Mouse (Mus musculus): ENCODE data around the gene Tuba3b.

GRCm38 (mm10) chr6:145598794-145599555 is 16.6 kb upstream of the Tuba3b start:
- no peak for TF ChIP-seq POLR2A (IDR thresholded peaks at IDR 0.05; ENCODE audit: extremely low read depth, insufficient read depth, low read length)
- TF ChIP-seq CTCF (IDR thresholded peaks at IDR 0.05; ENCODE audit: extremely low read depth, insufficient read depth, low read length) = no peak
